Mouse (Mus musculus) myocyte (in vitro differentiated cells): Measurements from ENCODE around the gene Ccdc175.

Experiments
- MAX ChIP-seq: IDR thresholded peaks from one replicate; pipeline ENCODE4 v1.6.1; 2011; ENCODE audit warnings: low read depth, mild to moderate bottlenecking, control low read depth
- MYOD1 ChIP-seq, 3 experiments: IDR thresholded peaks; one replicate each; pipeline ENCODE4 v1.6.1; 2011; ENCODE audit warnings: control low read depth in 2 of 3, low read depth in 2 of 3, mild to moderate bottlenecking in 2 of 3, moderate library complexity in 1 of 3; ENCODE audit not compliant: insufficient read length in 2 of 3, control insufficient read depth in 1 of 3
- POLR2A ChIP-seq: IDR thresholded peaks from one replicate; pipeline ENCODE4 v1.6.1; 2011; ENCODE audit warnings: low read depth, mild to moderate bottlenecking, control low read depth, moderate library complexity; ENCODE audit not compliant: insufficient read length
- POLR2AphosphoS2 ChIP-seq: IDR thresholded peaks from one replicate; pipeline ENCODE4 v1.6.1; 2011; ENCODE audit warnings: low read depth, control low read depth; ENCODE audit not compliant: insufficient read length
- REST ChIP-seq: IDR thresholded peaks from one replicate; pipeline ENCODE4 v1.6.1; 2011; ENCODE audit warnings: mild to moderate bottlenecking, control low read depth, moderate library complexity; ENCODE audit not compliant: insufficient read depth, insufficient read length
- TCF3 ChIP-seq: IDR thresholded peaks from one replicate; pipeline ENCODE4 v1.6.1; 2011; ENCODE audit warnings: low read depth, control low read depth; ENCODE audit not compliant: insufficient read length

- TF ChIP-seq POLR2AphosphoS2 (no peak), MYOD1 (IDR thresholded peaks at IDR 0.05; ENCODE audit: control insufficient read depth in 1 of 3, insufficient read length in 2 of 3, low read depth in 2 of 3) (no peak), POLR2A (no peak), TCF3 (no peak), REST (no peak), MAX (no peak)
These were observed 102.9 kb downstream of the Ccdc175 start for GRCm38 (mm10) chr12:72081961-72082360.
